Mouse (Mus musculus) layer of hippocampus, adult 6 months (tissue): ENCODE measurements around the gene Gm21921. TPM values are rescaled to one million over a fixed set of nuclear protein-coding genes. Genes with fewer than 3 reads are reported as not detected.

Experiments used
- long read RNA-seq, 2 experiments: library from polyadenylated mRNA; unstranded; transcript quantifications; one replicate each; pipeline ENCODE4 v2.0.0; 2019 to 2020
- polyA plus RNA-seq: library from polyadenylated mRNA; unstranded; fragments of <200 nt; fragmentation: Nextera tagmentation; gene quantifications from 2 replicates; pipeline ENCODE4 v1.2.3, GENCODE M21; 2021

Gene Gm21921
- not detected in 2 replicates for polyA plus RNA-seq
- long read RNA-seq, experiment 1: 0 reads
- long read RNA-seq, experiment 2: 0 reads

DNA sequence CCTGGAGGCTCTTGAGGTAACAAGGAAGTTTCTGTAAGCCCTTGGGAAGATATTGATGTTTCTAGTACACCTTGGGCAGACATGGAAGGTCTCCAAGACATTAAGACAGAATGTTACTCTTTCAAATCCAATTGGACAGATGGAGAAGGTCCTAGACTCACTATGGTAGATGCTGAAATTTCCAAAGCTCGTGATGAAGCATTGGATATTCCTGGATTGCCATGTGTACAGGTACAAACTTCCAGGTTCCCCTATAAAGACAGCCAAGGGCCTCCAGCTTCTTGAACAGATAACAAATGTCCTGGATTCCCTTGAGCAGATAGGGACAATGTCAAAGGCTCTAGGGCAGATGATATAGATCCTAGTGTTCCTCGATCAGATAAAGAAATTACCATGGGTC is at the start of gene Gm21921:
Gene Gm21921, minus strand, starts transcription at position 101 of the 400 bp plus-strand sequence.

